Mouse (Mus musculus) megakaryocyte, embryonic 14.5 days (primary cell): ENCODE results near the gene Snx17.

Experiments used
- FLI1 ChIP-seq: IDR thresholded peaks from 2 replicates; pipeline ENCODE4 v1.6.1; 2012; ENCODE audit warnings: low read length, inconsistent platforms, mixed read lengths
- GATA1 ChIP-seq: IDR thresholded peaks from 3 replicates; pipeline ENCODE4 v1.6.1; 2012; ENCODE audit warnings: mixed read lengths, low read length, inconsistent platforms, borderline replicate concordance

- TF ChIP-seq GATA1 (no peak), FLI1 (no peak)
Observed at GRCm38 (mm10) chr5:31153516-31154151, 39.4 kb upstream of the Snx17 start.
